Mouse (Mus musculus) erythroblast, embryonic 14.5 days (primary cell): ENCODE measurements around the gene Taf4.

Experiments
- GATA1 ChIP-seq: IDR thresholded peaks from 2 replicates; pipeline ENCODE4 v1.6.1; 2012; ENCODE audit warnings: low read length, inconsistent platforms, mixed read lengths
- TAL1 ChIP-seq: IDR thresholded peaks from 3 replicates; pipeline ENCODE4 v1.6.1; 2012; ENCODE audit warnings: low read length, inconsistent platforms, mixed read lengths

DNA sequence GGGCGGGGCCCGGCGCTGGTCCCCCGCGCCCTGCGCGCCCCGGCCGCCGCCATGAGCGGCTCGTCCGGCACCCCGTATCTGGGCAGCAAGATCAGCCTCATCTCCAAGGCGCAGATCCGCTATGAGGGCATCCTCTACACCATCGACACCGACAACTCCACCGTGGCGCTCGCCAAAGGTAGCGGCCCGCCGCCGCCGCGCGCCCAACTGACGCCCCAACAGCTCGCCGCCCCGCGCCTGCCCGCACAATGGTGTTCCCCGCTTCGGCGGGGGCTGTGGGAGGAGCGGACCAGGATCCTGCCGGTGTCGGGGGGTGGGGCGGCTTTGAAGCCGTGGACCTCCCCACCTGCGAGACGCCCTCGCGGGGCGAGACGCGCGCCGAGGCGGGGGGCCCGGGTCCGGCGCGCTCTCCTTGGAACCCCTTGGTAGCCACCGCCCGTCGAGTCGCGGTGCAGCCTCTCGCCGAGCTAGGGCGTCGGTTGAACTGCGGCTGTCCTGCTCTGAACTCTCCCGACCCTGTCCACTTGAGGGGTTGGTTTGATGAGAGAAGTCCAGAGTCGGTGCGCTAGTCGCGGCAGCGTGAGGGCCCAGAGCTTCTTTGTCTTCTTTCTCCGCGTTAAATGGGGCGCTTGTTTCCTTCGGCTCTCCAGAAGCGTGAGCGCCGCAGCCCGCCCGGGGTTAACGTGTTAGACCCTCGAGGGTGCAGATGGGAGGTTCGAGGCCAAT is 48.9 kb upstream of the Taf4 start:
- TF ChIP-seq GATA1 (no peak), TAL1 (no peak)
